Mouse (Mus musculus) E14TG2a.4 (cell line): ENCODE measurements around the gene Hist1h1t.
"Not testable (repeated sequence)": the region's sequence is repeated elsewhere in the genome, so short reads cannot be mapped to it uniquely, and the experiment has no call there.

Source experiments
- H3K27me3 ChIP-seq: 2 replicates; pipeline ENCODE4 v1.6.1; 2014; ENCODE audit warnings: low read length, control low read depth; ENCODE audit not compliant: insufficient read depth
- H3K36me3 ChIP-seq: 2 replicates; pipeline ENCODE4 v1.6.1; 2014; ENCODE audit warnings: low read length, control low read depth; ENCODE audit not compliant: insufficient read depth
- H3K4me1 ChIP-seq: replicated peaks from 2 replicates; pipeline ENCODE4 v1.6.1; 2014; ENCODE audit warnings: low read depth, low read length, control low read depth
- H3K4me3 ChIP-seq: replicated peaks from 2 replicates; pipeline ENCODE4 v1.5.1; 2014; ENCODE audit warnings: mild to moderate bottlenecking, low read length
- H3K9me3 ChIP-seq: 2 replicates; pipeline ENCODE4 v1.6.1; 2014; ENCODE audit warnings: low read length, control low read depth
- CTCF ChIP-seq: conservative IDR thresholded peaks from 2 replicates; pipeline ENCODE4 v1.5.1; 2014; ENCODE audit warnings: low read length
- NANOG ChIP-seq: IDR thresholded peaks from 2 replicates; pipeline ENCODE4 v1.6.1; 2014; ENCODE audit warnings: borderline replicate concordance, low read length, mixed read lengths
- POU5F1 ChIP-seq: IDR thresholded peaks from 2 replicates; pipeline ENCODE4 v1.6.1; 2014; ENCODE audit warnings: low read length, borderline replicate concordance

Hist1h1t gene

DNA sequence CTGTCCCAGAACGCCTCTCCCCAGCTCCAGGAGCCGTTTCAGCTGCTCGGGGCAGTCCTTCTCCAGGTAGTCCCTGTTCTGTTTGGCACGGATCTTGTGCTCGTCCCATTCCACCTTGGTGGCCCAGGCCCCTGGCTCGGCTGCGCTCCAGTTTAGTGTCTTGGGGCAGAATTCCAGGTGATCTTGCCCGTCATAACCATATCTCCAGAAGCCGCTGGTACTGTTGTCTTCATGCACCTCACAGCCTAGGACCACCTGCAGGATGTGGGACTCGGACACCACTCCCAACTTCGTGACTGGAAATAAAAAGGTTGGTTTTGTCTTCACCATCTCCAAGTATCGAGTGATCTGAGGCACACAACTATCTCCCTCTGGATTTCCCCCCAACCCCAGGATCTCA is 11.2 kb downstream of the Hist1h1t start:
- Histone ChIP-seq H3K27me3 (peaks cover 48% of the 10 kb centered on the region), H3K4me3 (no peak overlapping the region), H3K36me3 (no peaks in the 10 kb centered on the region), H3K4me1 (peaks cover 14% of the 10 kb centered on the region), H3K9me3 (no peaks in the 10 kb centered on the region)
- no peak for TF ChIP-seq NANOG
- no peak for TF ChIP-seq POU5F1
- no peak for TF ChIP-seq CTCF

DNA sequence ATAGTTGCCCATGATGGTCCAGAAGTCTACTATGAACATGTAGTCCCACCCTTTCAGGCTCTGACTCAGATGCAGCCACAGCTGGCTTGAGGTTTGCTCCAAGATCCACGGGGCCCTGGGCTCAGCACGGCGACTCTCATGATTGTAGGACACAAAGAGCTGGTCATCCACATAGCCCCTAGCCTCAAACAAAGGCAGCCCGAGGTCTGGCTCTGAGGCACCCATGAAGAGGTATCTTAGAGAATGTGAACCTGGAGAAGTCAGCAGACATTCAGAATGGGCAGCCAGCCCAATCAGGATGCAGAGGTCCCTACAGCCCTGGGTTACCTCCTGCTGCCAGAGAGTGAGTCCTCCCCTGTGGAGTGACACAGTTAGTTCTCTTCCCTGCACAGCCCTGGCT is 12.4 kb downstream of the Hist1h1t start:
- Histone ChIP-seq H3K4me3 (no peak overlapping the region), H3K27me3 (peaks cover 51% of the 10 kb centered on the region), H3K4me1 (peaks cover 14% of the 10 kb centered on the region), H3K36me3 (no peaks in the 10 kb centered on the region), H3K9me3 (no peaks in the 10 kb centered on the region)
- TF ChIP-seq POU5F1 = no peak
- TF ChIP-seq CTCF = no peak
- TF ChIP-seq NANOG = no peak

DNA sequence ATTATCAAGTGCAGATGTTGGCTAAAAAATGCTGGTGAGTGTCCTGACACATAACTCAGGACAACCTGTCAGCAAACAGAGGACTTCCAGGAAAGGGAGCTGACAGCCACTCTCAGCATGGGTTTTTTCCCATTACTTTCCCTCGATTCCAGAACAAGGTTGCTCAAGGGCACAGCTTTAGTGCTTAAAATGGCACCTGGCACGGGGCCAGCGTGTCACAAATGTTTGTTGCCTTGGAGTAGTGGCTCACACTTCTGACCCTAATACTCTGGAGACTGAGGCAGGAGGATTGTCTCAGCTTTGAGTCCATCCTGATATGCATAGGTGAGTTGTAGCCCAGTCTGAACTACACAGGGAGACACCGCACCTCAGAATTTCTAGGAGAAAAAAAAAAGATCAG is 13.0 kb downstream of the Hist1h1t start:
- no peaks in the 10 kb centered on the region for H3K9me3 ChIP-seq
- no peak for TF ChIP-seq CTCF
- no peak for TF ChIP-seq POU5F1
- TF ChIP-seq NANOG = no peak
- H3K36me3 ChIP-seq = no peaks in the 10 kb centered on the region
- peaks cover 51% of the 10 kb centered on the region for H3K27me3 ChIP-seq
- no peak overlapping the region for H3K4me3 ChIP-seq
- H3K4me1 ChIP-seq = peaks cover 14% of the 10 kb centered on the region

DNA sequence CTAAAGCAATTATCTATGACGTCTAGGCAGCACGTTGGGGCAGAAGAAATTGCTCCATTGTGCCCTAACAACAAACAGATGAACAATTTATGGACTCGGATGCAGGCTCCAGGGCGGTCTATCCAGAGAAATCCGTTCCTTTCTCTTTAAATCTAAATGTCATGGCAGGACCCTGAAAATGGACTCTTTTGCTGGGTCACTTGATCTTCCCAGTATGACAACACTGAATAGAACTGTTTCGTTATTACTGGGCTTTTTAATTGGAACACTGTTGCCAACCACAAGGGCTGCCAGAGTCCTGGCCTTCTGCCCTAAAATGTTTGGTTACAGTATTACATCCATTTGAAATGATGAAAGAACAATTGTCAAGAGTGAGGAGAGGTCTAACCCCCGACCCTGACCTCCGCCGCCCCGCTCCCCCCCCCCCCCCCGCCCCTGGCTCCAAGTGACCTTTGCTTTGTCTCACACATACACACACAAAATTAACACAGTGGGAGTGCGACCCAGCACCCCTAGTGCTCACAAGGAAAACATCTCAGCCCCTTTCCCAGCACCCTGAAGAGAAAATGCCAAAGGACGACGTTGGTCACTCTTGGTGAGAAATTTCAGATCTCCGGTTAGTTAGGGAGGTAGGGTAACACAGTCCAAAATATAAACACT is 14.2 kb downstream of the Hist1h1t start:
- H3K4me3 ChIP-seq = peak overlapping the region; percentile 48
- no peaks in the 10 kb centered on the region for H3K9me3 ChIP-seq
- no peaks in the 10 kb centered on the region for H3K36me3 ChIP-seq
- peaks cover 14% of the 10 kb centered on the region for H3K4me1 ChIP-seq
- H3K27me3 ChIP-seq = peaks cover 51% of the 10 kb centered on the region
- TF ChIP-seq POU5F1 (no peak), CTCF (no peak), NANOG (no peak)

DNA sequence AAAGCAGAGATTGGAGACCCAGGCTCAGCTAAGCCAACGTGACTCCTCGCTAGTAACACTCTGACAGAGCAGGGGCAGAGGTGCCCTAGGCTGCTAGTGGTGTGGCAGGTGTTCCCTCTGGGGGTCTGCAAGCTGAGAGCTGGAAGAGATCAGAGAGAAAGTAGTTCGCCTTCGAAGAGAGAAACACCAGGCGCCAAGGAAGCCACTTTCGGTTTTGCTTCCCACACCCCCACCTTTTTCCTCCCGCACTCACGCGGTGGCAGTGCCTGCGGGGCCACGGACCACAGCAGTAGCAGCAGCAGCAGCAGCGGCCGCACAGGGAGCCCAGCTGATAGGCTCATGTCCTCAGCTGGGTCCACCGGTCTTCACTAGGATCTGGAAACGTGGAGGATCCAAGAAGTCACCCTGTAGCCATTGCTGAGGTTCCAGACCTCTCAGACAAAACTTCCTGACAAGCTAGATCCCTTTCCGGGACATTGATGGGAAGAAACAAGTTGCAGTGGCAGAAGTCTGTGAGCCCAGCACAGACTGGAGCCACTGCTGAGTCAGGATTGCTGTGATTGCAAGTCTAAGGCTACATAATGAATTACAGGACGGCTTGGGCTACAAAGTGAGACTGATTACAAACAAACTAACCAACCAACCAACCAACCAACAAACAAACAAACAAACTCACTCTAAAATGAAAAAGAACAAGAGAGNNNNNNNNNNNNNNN is 14.9 kb downstream of the Hist1h1t start, which contains the start of gene Hfe:
Gene Hfe (minus strand): TSS at position 481 of the 716 bp plus-strand sequence.
- Histone ChIP-seq H3K27me3 (peaks cover 51% of the 10 kb centered on the region), H3K4me1 (peaks cover 14% of the 10 kb centered on the region), H3K36me3 (no peaks in the 10 kb centered on the region), H3K9me3 (no peaks in the 10 kb centered on the region), H3K4me3 (peak within 1 kb of the TSS; percentile 48)
- no peak for TF ChIP-seq POU5F1

DNA sequence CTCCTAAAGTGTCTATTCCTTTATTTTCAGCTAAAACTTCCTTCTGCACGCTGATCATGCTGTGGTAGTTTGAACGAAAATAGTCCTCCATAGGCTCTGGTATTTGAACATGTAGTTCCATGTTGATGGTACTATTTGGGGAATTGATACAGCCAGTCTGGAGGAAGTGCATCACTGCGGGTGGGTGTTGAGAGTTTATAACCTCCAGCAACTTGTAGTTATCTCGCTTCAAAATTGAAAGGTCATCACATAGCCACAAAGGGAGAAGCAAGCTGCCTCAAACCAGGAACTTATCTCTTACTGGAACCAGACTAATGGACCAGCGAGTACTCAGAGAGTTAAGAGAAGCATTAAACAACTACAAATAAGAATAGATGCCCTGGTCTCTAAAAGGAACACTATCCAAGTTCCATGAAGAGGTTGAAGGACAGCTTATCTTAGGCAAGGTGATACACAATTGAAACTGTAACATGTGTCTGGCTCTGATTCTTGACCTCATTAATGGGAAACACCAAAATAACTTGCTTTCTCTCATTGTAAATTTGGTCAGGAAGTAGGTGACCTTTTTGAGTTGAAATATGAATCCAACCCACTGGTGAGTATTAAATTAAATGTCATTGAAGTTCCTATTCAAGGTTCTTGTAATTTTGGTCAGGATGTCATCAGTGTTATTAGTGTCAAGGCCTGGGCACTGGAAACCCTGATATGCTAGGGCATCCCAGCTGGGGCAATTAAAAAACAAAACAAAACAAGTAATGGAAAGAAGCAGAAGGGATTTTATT is 20.8 kb downstream of the Hist1h1t start:
- peaks cover 4% of the 10 kb centered on the region; the same call in 1 of the 2 replicates for H3K27me3 ChIP-seq
- no peak overlapping the region for H3K4me3 ChIP-seq
- no peak for TF ChIP-seq NANOG
- TF ChIP-seq POU5F1 = no peak
- no peak for TF ChIP-seq CTCF
- peaks cover 11% of the 10 kb centered on the region; the same call in 1 of the 2 replicates for H3K4me1 ChIP-seq
- H3K9me3 ChIP-seq = no peaks in the 10 kb centered on the region
- no peaks in the 10 kb centered on the region for H3K36me3 ChIP-seq

DNA sequence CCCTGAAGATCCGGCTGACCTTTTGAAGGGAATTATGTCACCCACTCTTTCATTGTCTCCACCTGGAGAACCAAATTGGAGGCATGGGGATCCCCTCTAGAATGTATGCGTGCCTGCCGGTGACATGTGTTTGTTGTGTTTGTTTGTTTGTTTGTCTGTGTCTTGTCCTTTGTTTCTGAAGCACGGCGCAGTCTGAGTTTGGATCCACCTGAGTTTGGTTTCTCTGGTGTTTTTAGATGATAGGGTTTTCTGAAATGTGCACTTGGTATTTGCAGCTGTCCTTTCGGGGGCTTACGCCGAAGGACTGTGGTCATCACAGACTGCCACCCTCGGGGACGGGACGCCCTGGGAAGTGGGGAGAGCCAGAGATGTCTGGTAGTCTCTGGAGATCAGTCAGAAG is 21.6 kb downstream of the Hist1h1t start:
- Histone ChIP-seq H3K27me3 (no peaks in the 10 kb centered on the region), H3K4me1 (peaks cover 11% of the 10 kb centered on the region; the same call in 1 of the 2 replicates), H3K9me3 (no peaks in the 10 kb centered on the region), H3K36me3 (no peaks in the 10 kb centered on the region), H3K4me3 (no peak overlapping the region)
- TF ChIP-seq POU5F1 = no peak
- no peak for TF ChIP-seq NANOG
- no peak for TF ChIP-seq CTCF

DNA sequence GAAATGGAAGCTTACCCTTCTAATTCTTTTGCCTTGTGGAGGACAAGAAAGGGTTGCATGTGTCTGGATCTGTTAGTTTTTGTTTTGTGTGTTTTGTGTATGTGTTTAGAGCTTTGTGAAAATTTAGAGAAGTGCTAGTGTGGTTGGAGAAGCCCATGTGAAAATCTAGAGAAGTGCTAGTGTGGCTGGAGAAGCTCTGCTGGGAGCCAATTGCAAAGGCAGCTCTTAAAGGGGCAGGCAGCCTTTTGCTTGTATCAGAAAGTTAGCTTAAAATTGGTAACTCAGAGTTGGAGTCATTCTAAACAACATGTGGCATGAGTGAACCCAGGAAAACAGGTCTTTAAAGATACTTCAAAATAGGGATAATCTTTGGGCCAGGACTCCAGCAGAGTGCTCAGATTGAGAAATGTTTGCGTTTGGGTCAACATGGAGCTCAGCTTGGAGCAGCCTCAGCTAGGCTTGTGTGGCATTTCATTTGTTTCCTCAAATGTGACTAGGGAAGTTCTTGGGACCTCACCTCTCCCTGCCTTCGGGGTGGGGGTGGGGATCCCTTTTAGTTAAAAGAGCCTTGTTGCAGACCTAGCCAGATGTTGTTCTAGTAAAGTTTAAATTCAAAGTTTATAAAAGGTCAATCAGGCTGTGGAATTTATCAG is 22.1 kb downstream of the Hist1h1t start:
- H3K36me3 ChIP-seq, H3K9me3 ChIP-seq, H3K27me3 ChIP-seq, H3K4me3 ChIP-seq: not testable (repeated sequence)
- H3K4me1 ChIP-seq = peaks cover 11% of the 10 kb centered on the region; the same call in 1 of the 2 replicates

DNA sequence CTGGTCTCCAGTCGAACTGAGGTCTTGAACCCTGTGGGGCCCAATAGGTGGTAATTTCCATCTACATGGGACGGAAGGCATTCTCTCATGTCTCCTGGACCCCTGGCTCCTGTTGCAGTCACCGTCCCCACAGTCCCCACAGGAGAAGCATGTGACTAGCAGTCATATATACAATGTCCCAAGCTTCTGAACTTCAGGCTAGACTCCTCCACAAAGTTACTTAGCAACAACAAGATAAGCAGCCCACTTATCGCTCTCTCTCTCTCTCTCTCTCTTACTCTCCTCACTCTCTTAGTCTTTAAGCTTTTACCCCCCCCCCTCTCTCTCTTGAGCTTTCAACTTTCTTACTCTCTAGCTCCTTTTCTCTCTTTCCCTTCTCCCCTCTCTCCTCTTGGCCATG is 28.6 kb downstream of the Hist1h1t start:
- Histone ChIP-seq H3K4me1 (peaks cover 4% of the 10 kb centered on the region; the same call in 1 of the 2 replicates), H3K27me3 (peaks cover 19% of the 10 kb centered on the region), H3K9me3 (no peaks in the 10 kb centered on the region), H3K4me3 (no peak overlapping the region), H3K36me3 (no peaks in the 10 kb centered on the region)
- TF ChIP-seq CTCF (no peak), NANOG (no peak), POU5F1 (no peak)
